Mouse (Mus musculus) liver, adult 2 months (tissue): Measurements from ENCODE around the gene Piga. TPM values are rescaled to one million over a fixed set of nuclear protein-coding genes. Genes with fewer than 3 reads are reported as not detected.

Experiments
- DNase-seq: peaks from one replicate; pipeline ENCODE4 v3.0.0-alpha.2; 2011; ENCODE audit warnings: low read depth, low spot score; ENCODE audit errors: extremely low read depth
- H3K27ac ChIP-seq: fragments of 200-500 bp; replicated peaks from 2 replicates; pipeline ENCODE4 v1.5.1; 2012; ENCODE audit warnings: low read depth, mild to moderate bottlenecking, control low read depth, inconsistent platforms, low read length; ENCODE audit not compliant: insufficient read depth
- H3K27me3 ChIP-seq: fragments of 200-500 bp; 2 replicates; pipeline ENCODE4 v1.6.1; 2012; ENCODE audit warnings: mild to moderate bottlenecking, moderate library complexity, low read length, inconsistent platforms; ENCODE audit not compliant: control insufficient read depth, insufficient read depth
- H3K36me3 ChIP-seq: fragments of 200-500 bp; 2 replicates; pipeline ENCODE4 v1.6.1; 2012; ENCODE audit warnings: low read length, inconsistent platforms; ENCODE audit not compliant: control insufficient read depth, insufficient read depth
- H3K4me1 ChIP-seq: fragments of 200-500 bp; 2 replicates; pipeline ENCODE4 v1.6.1; 2011; ENCODE audit warnings: low read length; ENCODE audit not compliant: control insufficient read depth, insufficient read depth
- H3K4me3 ChIP-seq: fragments of 200-500 bp; 2 replicates; pipeline ENCODE4 v1.5.1; 2011; ENCODE audit warnings: low read depth, mild to moderate bottlenecking, control low read depth, low read length, moderate library complexity; ENCODE audit not compliant: insufficient read depth
- H3K79me2 ChIP-seq: fragments of 200-500 bp; 2 replicates; pipeline ENCODE4 v1.6.1; 2012; ENCODE audit warnings: inconsistent platforms, mild to moderate bottlenecking, low read length, moderate library complexity; ENCODE audit not compliant: control insufficient read depth, insufficient read depth
- H3K9ac ChIP-seq: fragments of 200-500 bp; 2 replicates; pipeline ENCODE4 v1.6.1; 2012; ENCODE audit warnings: low read depth, mild to moderate bottlenecking, control low read depth, inconsistent platforms, low read length
- CTCF ChIP-seq: fragments of 200-500 bp; IDR thresholded peaks from 2 replicates; pipeline ENCODE4 v1.5.1; 2011; ENCODE audit warnings: low read depth, low read length, control low read depth
- POLR2A ChIP-seq: fragments of 200-500 bp; IDR thresholded peaks from 2 replicates; pipeline ENCODE4 v1.6.1; 2011; ENCODE audit warnings: low read length, control low read depth; ENCODE audit not compliant: insufficient read depth; ENCODE audit errors: extremely low read depth
- WGBS: fragments of 180-500 bp; shearing (Covaris S2); methylation state at CpG from one replicate; pipeline ENCODE4 v1.1.7; 2018; 5-methylcytosine and 5-hydroxymethylcytosine counted together
- polyA plus RNA-seq: library from polyadenylated mRNA; depleted of rRNA; stranded (reverse); fragments of >200 nt; gene quantifications from 2 replicates; pipeline ENCODE4 v1.2.3, GENCODE M21; 2012
- total RNA-seq: library from RNA; depleted of rRNA; stranded (reverse); fragments of >200 nt; gene quantifications from 2 replicates; pipeline ENCODE4 v1.2.3, GENCODE M21; 2014

Gene Piga
- total and polyA plus RNA-seq, 2 experiments, result 1.7 to 3.6 TPM

GRCm38 (mm10) chrX:164394091-164394490 is 25.5 kb upstream of the Piga start:
- no peaks in the 10 kb centered on the region for H3K27me3 ChIP-seq
- WGBS, result 87% methylated on average over 4 of the region's 4 CpGs
- TF ChIP-seq POLR2A (no peak), CTCF (no peak)

GRCm38 (mm10) chrX:164398456-164398855 is 21.1 kb upstream of the Piga start:
- no peak overlapping the region for H3K9ac ChIP-seq
- no peaks in the 10 kb centered on the region for H3K27me3 ChIP-seq
- H3K36me3 ChIP-seq, result peaks cover 2% of the 10 kb centered on the region
- no peak overlapping the region for H3K27ac ChIP-seq
- H3K4me3 ChIP-seq, result no peak overlapping the region
- no peak for TF ChIP-seq CTCF
- no peak for TF ChIP-seq POLR2A
- DNase-seq, result no peak
- whole genome bisulfite sequencing, result 67% methylated on average over 3 of the region's 3 CpGs
- no peaks in the 10 kb centered on the region for H3K79me2 ChIP-seq
- no peaks in the 10 kb centered on the region for H3K4me1 ChIP-seq

More at GRCm38 (mm10) chrX:164394091-164394490, 25.5 kb upstream of the Piga start:
- peaks cover 2% of the 10 kb centered on the region; the same call in 1 of the 2 replicates for H3K36me3 ChIP-seq
- no peaks in the 10 kb centered on the region for H3K4me1 ChIP-seq
- no peak overlapping the region for H3K27ac ChIP-seq
- H3K4me3 ChIP-seq, result no peak overlapping the region
- no peak for DNase-seq
- no peaks in the 10 kb centered on the region for H3K79me2 ChIP-seq
- H3K9ac ChIP-seq, result no peak overlapping the region

- Histone ChIP-seq H3K36me3 (no peaks in the 10 kb centered on the region; the same call in 1 of the 2 replicates), H3K4me3 (no peak overlapping the region), H3K27ac (no peak overlapping the region), H3K27me3 (no peaks in the 10 kb centered on the region), H3K4me1 (no peaks in the 10 kb centered on the region), H3K9ac (no peak overlapping the region), H3K79me2 (no peaks in the 10 kb centered on the region)
- DNase-seq, result no peak
- TF ChIP-seq POLR2A (no peak), CTCF (no peak)
Observed at GRCm38 (mm10) chrX:164405080-164405649, 14.4 kb upstream of the Piga start.

GRCm38 (mm10) chrX:164406133-164407022 is 13.2 kb upstream of the Piga start:
- no peaks in the 10 kb centered on the region for H3K4me1 ChIP-seq
- no peak overlapping the region for H3K9ac ChIP-seq
- TF ChIP-seq POLR2A (no peak), CTCF (no peak)
- WGBS, result 94% methylated on average over 9 of the region's 9 CpGs
- H3K27ac ChIP-seq, result no peak overlapping the region
- DNase-seq, result no peak
- no peaks in the 10 kb centered on the region for H3K27me3 ChIP-seq
- H3K79me2 ChIP-seq, result no peaks in the 10 kb centered on the region
- no peaks in the 10 kb centered on the region; the same call in 1 of the 2 replicates for H3K36me3 ChIP-seq
- H3K4me3 ChIP-seq, result no peak overlapping the region

- 88% methylated on average over 3 of the region's 3 CpGs for WGBS
- Histone ChIP-seq H3K9ac (no peak overlapping the region), H3K27me3 (no peaks in the 10 kb centered on the region), H3K4me3 (no peak overlapping the region), H3K4me1 (no peaks in the 10 kb centered on the region), H3K79me2 (no peaks in the 10 kb centered on the region), H3K36me3 (no peaks in the 10 kb centered on the region), H3K27ac (no peak overlapping the region)
- DNase-seq, result no peak
- no peak for TF ChIP-seq POLR2A
- no peak for TF ChIP-seq CTCF
Observed at GRCm38 (mm10) chrX:164408301-164408927, 11.2 kb upstream of the Piga start.
